Comparison of ENCODE assay signal across 9 mouse cellular contexts in the genomic region with DNA sequence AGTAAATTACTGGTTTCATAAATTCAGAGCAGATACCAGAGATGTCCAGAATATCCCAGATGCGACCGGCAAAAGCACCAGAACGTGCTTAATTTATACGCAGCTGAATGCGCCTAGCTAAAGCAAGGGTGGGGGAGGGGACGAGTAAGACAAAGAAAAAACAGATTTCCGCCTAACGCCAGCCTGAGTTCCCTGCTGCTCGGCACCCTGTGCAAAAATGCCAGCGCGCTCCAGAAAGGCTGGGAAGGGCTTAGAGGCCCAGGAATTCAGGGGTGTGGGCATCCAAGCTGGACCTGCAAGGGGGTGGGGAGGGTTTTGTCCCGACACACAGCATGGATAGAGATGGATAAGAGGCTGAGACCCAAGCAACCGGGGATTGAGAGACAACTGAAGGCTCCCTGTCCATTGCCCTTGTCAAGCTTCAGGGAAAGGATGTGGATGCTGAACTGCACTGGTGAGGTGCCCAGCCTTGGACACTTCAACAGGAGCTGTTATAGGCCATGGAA.
A peak's percentile ranks its signal among the peaks of the same experiment; 100 is the strongest.
DNase-seq lines count a peak whose midpoint lies in the region; ATAC-seq and TF ChIP-seq lines count a peak whose summit lies in the region.
"Had no signal": no experiment of that assay in that cellular context is flagged by ENCODE, and none has a peak within 500 bp of the region (broad histone marks: within the 10 kb centered on the region; RNA-seq: fewer than 3 reads in every experiment).

No protein-coding gene starts in this region.

- H3K9me3 ChIP-seq in heart, postnatal 0 days (replicated peaks; ENCODE audit: control insufficient read depth, low read length): no peaks in the 10 kb centered on the region
- H3K9me3 ChIP-seq in limb, embryonic 13.5 days: no peaks in the 10 kb centered on the region
- H3K9me3 ChIP-seq in stomach, embryonic 14.5 days (ENCODE audit: control insufficient read depth, low read depth, low read length): no peaks in the 10 kb centered on the region
- H3K9me3 ChIP-seq: liver, embryonic 13.5 days had no signal

- H3K27me3 ChIP-seq in heart, postnatal 0 days (ENCODE audit: control insufficient read depth, insufficient read depth, low read length): no peaks in the 10 kb centered on the region
- no peaks in the 10 kb centered on the region for H3K27me3 ChIP-seq in limb, embryonic 13.5 days
- H3K27me3 ChIP-seq in stomach, embryonic 14.5 days (ENCODE audit: control insufficient read depth, insufficient read depth, low read length): no peaks in the 10 kb centered on the region
- H3K27me3 ChIP-seq: liver, embryonic 13.5 days had no signal

- H3K4me2 ChIP-seq in heart, postnatal 0 days (ENCODE audit: low read depth, low read length): peak overlapping the region; percentile 47
- H3K4me2 ChIP-seq in limb, embryonic 13.5 days (replicated peaks): peak overlapping the region; percentile 58
- H3K4me2 ChIP-seq in stomach, embryonic 14.5 days (replicated peaks; ENCODE audit: low read depth, low read length): peak overlapping the region; percentile 39
- H3K4me2 ChIP-seq: liver, embryonic 13.5 days had no signal

- WGBS in heart, postnatal 0 days: 6% methylated on average over 13 of the region's 13 CpGs
- WGBS in limb, embryonic 13.5 days: 8% methylated on average over 13 of the region's 13 CpGs
- 6% methylated on average over 13 of the region's 13 CpGs for WGBS in stomach, embryonic 14.5 days

- H3K9ac ChIP-seq in heart, postnatal 0 days (replicated peaks; ENCODE audit: low read depth, low read length): no peak overlapping the region
- peak overlapping the region; percentile 54 for H3K9ac ChIP-seq in limb, embryonic 13.5 days
- H3K9ac ChIP-seq in stomach, embryonic 14.5 days (replicated peaks; ENCODE audit: low read depth, low read length): peak overlapping the region; percentile 14; the same call in 1 of the 2 replicates
- H3K9ac ChIP-seq: liver, embryonic 13.5 days had no signal

- DNase-seq in left cerebral cortex, postnatal 10 days (ENCODE audit: extremely low spot score in 1 of 2, low spot score in 2 of 2): peak; percentile 57 to 63
- DNase-seq in left cerebral cortex, adult 11 months (ENCODE audit: low spot score): no peak
- peak; percentile 72 for DNase-seq in embryo, embryonic 9.5 days (ENCODE audit: extremely low spot score)
- no peak for DNase-seq in heart, postnatal 0 days (ENCODE audit: low spot score)
- no peak for DNase-seq in spleen, postnatal 36 days (ENCODE audit: low spot score in 2 of 2)
- no peak for DNase-seq in cerebellum, adult 18-20 months
- DNase-seq: liver, embryonic 13.5 days had no signal

- H3K4me3 ChIP-seq in heart, postnatal 0 days (ENCODE audit: low read depth, low read length): peak overlapping the region; percentile 12; the same call in 1 of the 2 replicates
- H3K4me3 ChIP-seq in limb, embryonic 13.5 days: peak overlapping the region; percentile 13
- H3K4me3 ChIP-seq in stomach, embryonic 14.5 days (ENCODE audit: low read depth, low read length): 0 out of 2 replicates have a peak overlapping the region, but pooled peaks have one; percentile 5
- H3K4me3 ChIP-seq: liver, embryonic 13.5 days had no signal

- peaks cover 6% of the 10 kb centered on the region; the same call in 1 of the 2 replicates for H3K4me1 ChIP-seq in heart, postnatal 0 days (ENCODE audit: control insufficient read depth, insufficient read depth)
- H3K4me1 ChIP-seq in limb, embryonic 13.5 days: peaks cover 29% of the 10 kb centered on the region
- peaks cover 5% of the 10 kb centered on the region; the same call in 1 of the 2 replicates for H3K4me1 ChIP-seq in stomach, embryonic 14.5 days (ENCODE audit: control insufficient read depth, insufficient read depth, low read length)
- H3K4me1 ChIP-seq: liver, embryonic 13.5 days had no signal

- no peak for ATAC-seq in heart, postnatal 0 days (ENCODE audit: insufficient read depth, low read depth)
- ATAC-seq in limb, embryonic 13.5 days (ENCODE audit: low FRiP score, low read depth): peak; percentile 63
- no peak for ATAC-seq in stomach, embryonic 14.5 days (ENCODE audit: insufficient number of reproducible peaks, insufficient read depth, low FRiP score, low read depth)

- intact Hi-C loops in left cerebral cortex, postnatal 10 days (cut with DNase I): loop anchor here (10.0 kb wide), 1 partner anchor 152 kb away; a partner anchor contains a TSS

- H3K27ac ChIP-seq in heart, postnatal 0 days (ENCODE audit: low read depth): no peak overlapping the region
- H3K27ac ChIP-seq in limb, embryonic 13.5 days: 0 out of 2 replicates have a peak overlapping the region, but pooled peaks have one; percentile 6
- H3K27ac ChIP-seq in stomach, embryonic 14.5 days (ENCODE audit: low read length): no peak overlapping the region
- H3K27ac ChIP-seq: liver, embryonic 13.5 days had no signal

- H3K36me3 ChIP-seq in heart, postnatal 0 days (replicated peaks; ENCODE audit: control insufficient read depth, insufficient read depth, low read length): no peaks in the 10 kb centered on the region
- no peaks in the 10 kb centered on the region for H3K36me3 ChIP-seq in limb, embryonic 13.5 days
- H3K36me3 ChIP-seq in stomach, embryonic 14.5 days (ENCODE audit: control insufficient read depth, insufficient read depth, low read length): no peaks in the 10 kb centered on the region
- H3K36me3 ChIP-seq: liver, embryonic 13.5 days had no signal

- TF ChIP-seq CTCF in heart, postnatal 0 days (IDR thresholded peaks at IDR 0.05; ENCODE audit: low read depth): no peak

- no peak for TF ChIP-seq EP300 in heart, postnatal 0 days (IDR thresholded peaks at IDR 0.05; ENCODE audit: low read depth)

Comparison
In these comparisons a context has a peak if more than half of its experiments do, and no peak if none do; other contexts are left out.
1. DNase-seq: peak in left cerebral cortex, postnatal 10 days (2 of 2) and embryo, embryonic 9.5 days (single experiment); none in left cerebral cortex, adult 11 months (single experiment), heart, postnatal 0 days (single experiment), spleen, postnatal 36 days (0 of 2) and cerebellum, adult 18-20 months (0 of 2).
2. Peak in every context shown above with its lines, with median percentiles within 50 percentile points of each other: H3K4me2 ChIP-seq and H3K4me3 ChIP-seq.